Mouse (Mus musculus): ENCODE results near the gene Rhoj.
"Not testable (repeated sequence)": the region's sequence is repeated elsewhere in the genome, so short reads cannot be mapped to it uniquely, and the experiment has no call there.

Gene Rhoj

GRCm38 (mm10) chr12:75349537-75349936 lies 41.4 kb downstream of the Rhoj start:
- in situ Hi-C loops (cut with MseI, MboI): not testable (repeated sequence)

GRCm38 (mm10) chr12:75350750-75351149 lies 42.6 kb downstream of the Rhoj start:
- in situ Hi-C loops (cut with MseI, MboI): no loop called here

GRCm38 (mm10) chr12:75351846-75352245 lies 43.7 kb downstream of the Rhoj start:
- in situ Hi-C loops (cut with MseI, MboI): no loop called here

- in situ Hi-C loops (cut with MseI, MboI): no loop called here
These were observed 44.3 kb downstream of the Rhoj start for GRCm38 (mm10) chr12:75352410-75352809.

GRCm38 (mm10) chr12:75354354-75354753 lies 46.2 kb downstream of the Rhoj start:
- in situ Hi-C loops (cut with MseI, MboI): no loop called here

GRCm38 (mm10) chr12:75357781-75358180 lies 49.7 kb downstream of the Rhoj start:
- in situ Hi-C loops (cut with MseI, MboI): no loop called here

- in situ Hi-C loops (cut with MseI, MboI): no loop called here
These were observed 50.6 kb downstream of the Rhoj start for GRCm38 (mm10) chr12:75358714-75359113.

- in situ Hi-C loops (cut with MseI, MboI): no loop called here
These were observed 51.4 kb downstream of the Rhoj start for GRCm38 (mm10) chr12:75359500-75359899.

GRCm38 (mm10) chr12:75359921-75360482 lies 51.9 kb downstream of the Rhoj start:
- in situ Hi-C loops (cut with MseI, MboI): no loop called here

- in situ Hi-C loops (cut with MseI, MboI): no loop called here
These were observed 54.3 kb downstream of the Rhoj start for GRCm38 (mm10) chr12:75362456-75362855.

GRCm38 (mm10) chr12:75364416-75364815 lies 56.3 kb downstream of the Rhoj start:
- in situ Hi-C loops (cut with MseI, MboI): no loop called here

- in situ Hi-C loops (cut with MseI, MboI): no loop called here
These were observed 57.6 kb downstream of the Rhoj start for GRCm38 (mm10) chr12:75365621-75366124.

GRCm38 (mm10) chr12:75367371-75367770 lies 59.2 kb downstream of the Rhoj start:
- in situ Hi-C loops (cut with MseI, MboI): no loop called here

GRCm38 (mm10) chr12:75368527-75368926 lies 60.4 kb downstream of the Rhoj start:
- in situ Hi-C loops (cut with MseI, MboI): no loop called here

GRCm38 (mm10) chr12:75369418-75369851 lies 61.3 kb downstream of the Rhoj start:
- in situ Hi-C loops (cut with MseI, MboI): no loop called here

GRCm38 (mm10) chr12:75374437-75374836 lies 66.3 kb downstream of the Rhoj start:
- in situ Hi-C loops (cut with MseI, MboI): no loop called here

- in situ Hi-C loops (cut with MseI, MboI): loop anchor here in 1 of 2 experiments (25.0 kb wide), 1 partner anchor 1038 kb away; no protein-coding TSS in a partner anchor
These were observed 66.9 kb downstream of the Rhoj start for GRCm38 (mm10) chr12:75375060-75375459.

- in situ Hi-C loops (cut with MseI, MboI): loop anchor here in 1 of 2 experiments (25.0 kb wide), 1 partner anchor 1039 kb away; no protein-coding TSS in a partner anchor
These were observed 68.0 kb downstream of the Rhoj start for GRCm38 (mm10) chr12:75376126-75376525.

- in situ Hi-C loops (cut with MseI, MboI): loop anchor here in 1 of 2 experiments (25.0 kb wide), 1 partner anchor 1049 kb away; no protein-coding TSS in a partner anchor
These were observed 78.6 kb downstream of the Rhoj start for GRCm38 (mm10) chr12:75386731-75387130.

GRCm38 (mm10) chr12:75387156-75387555 lies 79.0 kb downstream of the Rhoj start:
- in situ Hi-C loops (cut with MseI, MboI): loop anchor here in 1 of 2 experiments (25.0 kb wide), 1 partner anchor 1050 kb away; no protein-coding TSS in a partner anchor

- in situ Hi-C loops (cut with MseI, MboI): loop anchor here in 1 of 2 experiments (25.0 kb wide), 1 partner anchor 1051 kb away; no protein-coding TSS in a partner anchor
These were observed 79.7 kb downstream of the Rhoj start for GRCm38 (mm10) chr12:75387846-75388245.

GRCm38 (mm10) chr12:75388521-75388920 lies 80.4 kb downstream of the Rhoj start:
- in situ Hi-C loops (cut with MseI, MboI): loop anchor here in 1 of 2 experiments (25.0 kb wide), 1 partner anchor 1051 kb away; no protein-coding TSS in a partner anchor
